Mouse (Mus musculus) heart, adult 11 months (tissue): ENCODE data around the gene Rims3.

Experiments used
- DNase-seq: peaks from one replicate; pipeline ENCODE4 v3.0.0; 2022

Rims3 gene

DNA sequence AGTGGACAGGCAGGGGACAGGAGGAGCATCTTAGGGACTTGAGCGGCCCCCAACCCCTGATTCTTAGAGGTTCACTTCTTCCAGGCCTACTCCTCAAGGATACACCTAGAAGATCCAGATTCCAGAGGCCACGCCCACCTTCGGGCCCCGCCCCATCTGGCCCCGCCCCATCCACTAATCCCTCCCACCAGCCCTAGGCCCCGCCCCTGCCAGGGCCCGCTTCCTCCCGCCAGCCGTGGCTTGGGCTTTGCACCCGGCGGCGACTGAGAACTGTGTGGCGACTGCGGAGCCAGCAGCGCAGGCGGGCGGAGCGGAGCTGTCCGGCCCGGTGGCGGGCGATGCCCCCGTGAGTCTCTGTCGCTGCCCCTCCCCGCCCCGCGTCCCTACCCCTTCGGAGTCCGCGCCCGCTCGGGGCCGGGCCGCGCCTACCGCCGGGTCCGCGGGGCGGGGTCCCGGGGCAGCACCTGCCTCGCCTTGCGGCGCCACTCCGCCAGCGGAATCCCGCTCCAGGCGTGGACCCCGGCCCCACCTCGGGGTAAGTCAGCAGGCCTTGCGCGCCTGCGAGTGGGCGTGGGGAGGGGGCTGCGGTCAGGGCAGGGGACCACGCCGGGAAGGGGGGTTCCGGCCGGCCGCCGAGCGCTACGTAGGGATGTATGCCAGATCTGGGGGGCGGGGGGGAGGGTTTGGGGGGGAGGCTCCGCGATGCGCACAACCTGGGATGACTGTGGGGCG is at the start of gene Rims3:
Gene Rims3, plus strand, starts transcription at position 229 of the 732 bp plus-strand sequence.
- no peak for DNase-seq

- peak; percentile 82 for DNase-seq
Measured at GRCm38 (mm10) chr4:120805816-120806215, 48.8 kb upstream of the Rims3 start.

GRCm38 (mm10) chr4:120813762-120814161 is 40.9 kb upstream of the Rims3 start:
- DNase-seq = no peak

- DNase-seq = peak; percentile 88
Measured at GRCm38 (mm10) chr4:120814171-120814570, 40.4 kb upstream of the Rims3 start.

DNA sequence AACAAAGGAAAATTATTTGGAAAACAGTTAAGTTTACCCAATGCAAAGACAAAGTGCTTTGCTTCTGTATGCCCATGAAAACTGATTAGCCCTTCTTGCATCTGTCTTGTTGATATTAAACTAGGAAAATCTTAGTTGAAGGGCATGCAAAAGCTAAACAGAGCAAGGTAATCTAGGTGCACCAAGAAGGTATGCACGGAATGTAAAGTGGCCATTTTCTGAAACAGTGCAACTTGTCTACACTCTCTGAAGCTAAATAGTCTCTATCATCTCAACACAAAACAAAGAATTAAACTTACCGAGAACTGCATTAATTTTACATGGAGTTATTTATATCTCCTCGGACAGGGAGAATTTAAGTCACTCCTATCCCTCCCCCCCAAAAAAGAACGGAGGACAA is 39.5 kb upstream of the Rims3 start:
- DNase-seq = no peak

GRCm38 (mm10) chr4:120815622-120816334 is 38.8 kb upstream of the Rims3 start:
- peak; percentile 99 for DNase-seq

GRCm38 (mm10) chr4:120817002-120817774 is 37.4 kb upstream of the Rims3 start:
- DNase-seq = peak; percentile 93

DNA sequence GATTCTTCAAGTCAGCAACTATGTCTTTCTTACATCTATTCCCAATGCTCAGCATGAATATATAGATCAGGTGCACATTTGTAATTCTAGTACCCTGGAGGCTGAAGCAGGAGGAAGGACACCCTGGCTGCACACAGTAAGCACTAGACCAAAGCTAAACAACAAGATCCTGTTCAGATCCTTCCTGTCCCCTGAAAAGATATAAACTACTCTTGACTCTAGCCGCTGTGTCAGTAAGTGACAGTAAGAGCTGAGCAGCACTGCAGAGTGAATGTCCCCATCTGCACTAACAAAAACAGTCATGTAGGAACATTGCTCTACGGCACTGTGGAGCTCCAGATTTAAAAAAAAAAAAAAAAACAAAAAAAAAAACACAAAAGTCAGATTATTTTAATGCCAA is 36.7 kb upstream of the Rims3 start:
- peak; percentile 66 for DNase-seq

GRCm38 (mm10) chr4:120819296-120819695 is 35.3 kb upstream of the Rims3 start:
- DNase-seq = peak; percentile 28

GRCm38 (mm10) chr4:120819871-120820270 is 34.7 kb upstream of the Rims3 start:
- peak; percentile 48 for DNase-seq

DNA sequence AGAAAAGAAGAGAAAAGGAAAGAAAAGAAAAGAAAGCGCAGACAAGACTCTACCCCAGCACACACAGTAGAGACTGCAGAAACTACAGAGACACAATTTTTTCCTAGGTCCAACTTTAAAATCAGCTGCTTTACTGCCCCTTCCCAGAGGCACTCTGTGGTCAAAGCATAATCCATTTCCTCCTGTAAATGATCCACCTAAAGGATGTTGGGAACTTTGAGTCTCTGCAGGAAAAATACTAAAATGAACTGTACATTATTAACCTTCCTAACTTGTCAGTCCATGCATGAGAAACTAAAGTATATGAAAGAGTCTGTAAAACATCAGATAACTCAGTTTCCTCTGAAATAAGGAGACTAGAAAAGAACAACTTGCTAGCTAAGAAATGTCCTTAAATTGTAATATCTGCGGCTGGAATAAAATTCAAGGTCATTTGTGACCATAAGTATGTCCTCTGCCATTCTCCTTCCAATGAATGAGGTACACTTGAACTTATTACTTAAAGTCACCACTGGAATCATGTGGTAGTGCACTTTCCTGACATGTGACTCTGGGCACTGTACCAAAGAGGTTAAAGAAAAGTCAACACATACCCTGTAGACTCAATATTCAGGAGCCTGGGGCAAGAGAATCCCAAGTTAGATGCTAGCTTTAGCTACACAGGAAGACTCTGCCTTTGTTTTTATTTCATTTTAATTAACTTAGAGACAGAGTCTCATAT is 32.3 kb upstream of the Rims3 start:
- peak; percentile 12 for DNase-seq

DNA sequence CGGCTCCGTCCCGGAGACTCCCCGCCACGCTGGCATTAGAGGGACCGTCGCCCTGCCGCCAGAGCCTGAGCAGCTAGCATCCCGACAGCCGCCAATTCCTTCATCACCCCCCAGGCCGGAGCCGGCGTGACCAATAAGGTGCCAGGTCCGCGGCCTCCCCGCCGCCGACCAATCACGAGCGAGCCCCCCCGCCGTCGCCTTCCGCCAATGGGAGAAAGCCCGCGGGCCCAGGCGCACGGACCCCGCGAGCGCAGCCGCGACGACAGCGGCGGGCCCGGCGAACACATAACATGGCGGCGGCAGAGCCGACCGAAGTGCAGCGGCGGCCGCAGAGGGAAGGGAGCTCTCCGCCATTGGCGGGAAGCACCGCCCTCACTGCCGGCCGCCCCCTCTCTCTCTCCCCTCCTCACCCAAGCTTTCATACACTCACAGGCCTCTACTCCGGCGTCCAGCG is 29.5 kb upstream of the Rims3 start:
- peak; percentile 100 for DNase-seq

GRCm38 (mm10) chr4:120825577-120826326 is 28.9 kb upstream of the Rims3 start:
- DNase-seq = peak; percentile 100

DNA sequence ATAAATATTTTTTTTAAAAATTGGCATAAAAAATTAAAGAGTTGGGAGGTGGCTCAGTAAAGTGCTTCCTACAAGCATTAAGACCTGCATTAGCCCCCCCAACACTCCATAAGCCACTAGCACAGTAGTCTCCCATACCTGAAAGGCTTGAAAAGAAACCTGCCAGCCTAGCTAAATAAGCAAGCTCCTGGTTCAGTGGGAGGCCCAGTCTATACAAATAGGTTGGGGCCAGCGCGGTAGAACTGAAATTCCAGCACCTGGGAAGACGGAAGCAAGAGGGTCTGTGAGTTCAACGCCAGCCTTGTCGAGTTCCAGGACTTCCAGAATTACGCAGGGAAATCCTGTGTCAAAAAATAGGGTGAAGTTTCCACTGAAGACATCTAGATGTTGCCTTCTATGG is 28.2 kb upstream of the Rims3 start:
- DNase-seq = peak; percentile 86

DNA sequence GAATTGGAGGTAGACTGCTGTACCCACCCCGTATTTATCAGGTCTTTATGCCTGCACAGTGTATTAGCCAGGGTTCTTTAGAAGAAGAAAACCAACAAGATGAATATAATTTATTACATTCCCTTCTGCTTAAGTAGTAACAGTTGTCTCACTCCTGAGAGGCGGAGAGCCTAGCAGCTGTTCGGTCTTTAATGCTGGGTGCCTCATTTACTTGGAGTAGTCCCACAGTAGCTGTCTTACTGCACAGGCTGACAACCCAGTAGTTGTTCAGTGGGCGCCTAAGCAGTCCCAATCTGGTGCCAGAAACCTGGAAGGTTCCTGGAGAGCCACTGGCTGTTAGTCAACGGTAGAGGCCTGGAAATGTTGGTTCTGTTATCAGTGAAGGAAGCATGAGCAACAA is 23.8 kb upstream of the Rims3 start:
- DNase-seq = no peak

DNA sequence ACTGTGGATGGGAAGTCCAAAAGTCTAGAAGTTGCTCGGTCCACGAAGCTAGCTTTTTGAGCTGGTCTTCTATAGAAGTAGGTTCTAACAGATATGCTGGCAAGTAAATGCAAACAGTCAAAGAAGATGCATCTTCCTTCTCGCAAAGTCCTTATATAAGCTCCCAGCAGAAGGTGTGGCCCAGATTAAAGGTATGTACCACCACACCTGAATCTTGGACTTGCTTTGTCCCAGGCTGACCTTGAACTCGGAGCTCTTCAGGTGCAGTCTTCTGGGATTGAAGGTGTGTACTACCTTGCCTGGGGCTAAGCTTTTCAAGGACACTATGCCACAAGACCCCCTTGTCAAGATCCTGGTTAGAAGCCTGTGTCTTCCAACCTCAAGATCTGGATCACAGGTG is 23.1 kb upstream of the Rims3 start, which contains the start of gene Nfyc:
Gene Nfyc, minus strand, starts transcription at position 101 of the 400 bp plus-strand sequence.
- no peak for DNase-seq

DNA sequence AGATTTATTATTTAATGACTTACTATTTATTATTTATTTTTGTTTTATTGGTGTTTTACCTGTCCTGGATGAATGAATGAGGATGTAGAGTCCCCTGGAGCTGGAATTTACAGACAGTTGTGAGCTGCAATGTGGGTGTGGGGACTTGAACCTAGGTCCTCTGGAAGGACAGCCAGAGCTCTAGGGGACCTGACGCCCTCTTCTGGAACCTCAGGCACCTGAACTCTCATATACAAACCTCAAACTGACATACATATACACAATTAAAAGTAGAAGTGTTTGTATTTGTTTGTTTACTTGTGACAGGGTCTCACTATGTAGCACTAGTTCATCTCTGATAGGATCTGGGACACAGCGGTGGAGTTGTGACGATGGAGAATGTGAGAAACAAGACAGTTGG is 13.3 kb upstream of the Rims3 start:
- peak; percentile 59 for DNase-seq

DNA sequence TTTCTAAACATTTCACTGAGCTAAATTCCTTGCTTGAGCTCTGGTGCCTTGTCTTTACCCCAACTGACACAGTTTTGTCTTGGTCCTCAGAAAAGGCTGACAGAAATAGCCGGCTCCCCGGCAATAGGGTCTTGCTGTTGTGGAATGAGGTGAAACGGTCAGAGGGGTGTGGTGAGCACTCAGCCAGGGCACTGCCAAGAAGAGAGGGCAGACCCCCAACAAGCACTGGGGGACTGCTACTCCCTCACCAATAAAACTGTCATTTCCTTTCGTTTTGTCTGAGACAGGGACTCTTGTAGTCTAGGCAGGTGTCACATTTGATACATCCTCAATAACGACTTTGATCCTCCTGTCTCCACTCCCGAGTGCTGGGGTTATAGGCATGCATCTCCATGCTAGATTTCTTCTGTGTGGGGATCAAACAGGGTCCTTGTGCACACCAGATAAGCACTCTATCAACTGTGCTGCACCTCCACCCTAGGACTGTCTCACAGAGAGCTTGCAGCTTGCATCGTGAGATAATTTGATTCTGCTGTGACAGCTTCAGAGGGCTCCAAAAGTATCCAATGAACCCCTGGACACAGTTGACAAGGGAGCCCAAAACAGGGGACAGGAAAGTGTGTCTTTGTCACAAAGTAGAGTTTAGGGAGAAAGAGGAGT is 10.1 kb upstream of the Rims3 start:
- peak; percentile 57 for DNase-seq

- DNase-seq = peak; percentile 71
Measured at GRCm38 (mm10) chr4:120845098-120845497, 9.5 kb upstream of the Rims3 start.

GRCm38 (mm10) chr4:120848909-120849308 is 5.7 kb upstream of the Rims3 start:
- no peak for DNase-seq

DNA sequence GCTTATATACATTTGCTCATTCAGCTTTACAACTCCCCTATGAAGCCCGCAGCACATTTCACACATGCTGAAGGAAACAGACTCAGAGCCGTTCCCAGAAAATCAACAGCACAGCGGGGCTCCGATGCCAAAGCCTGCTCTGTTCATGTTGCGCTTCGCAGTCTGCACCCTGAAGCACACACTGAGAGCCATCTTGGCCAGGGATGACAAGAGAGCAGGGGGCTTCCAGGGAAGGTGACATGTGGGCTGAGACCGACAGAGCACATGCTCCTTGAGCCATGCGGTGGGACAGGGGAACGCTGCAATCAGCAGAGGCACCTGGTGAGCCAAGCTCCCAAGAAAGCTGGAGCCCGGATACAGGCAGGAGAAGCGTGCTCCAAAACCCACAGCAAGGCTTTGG is 5.2 kb upstream of the Rims3 start:
- no peak for DNase-seq
